Mouse (Mus musculus): Measurements from ENCODE around the gene Efcab5.
"Not testable (repeated sequence)": the region's sequence is repeated elsewhere in the genome, so short reads cannot be mapped to it uniquely, and the experiment has no call there.

DNA sequence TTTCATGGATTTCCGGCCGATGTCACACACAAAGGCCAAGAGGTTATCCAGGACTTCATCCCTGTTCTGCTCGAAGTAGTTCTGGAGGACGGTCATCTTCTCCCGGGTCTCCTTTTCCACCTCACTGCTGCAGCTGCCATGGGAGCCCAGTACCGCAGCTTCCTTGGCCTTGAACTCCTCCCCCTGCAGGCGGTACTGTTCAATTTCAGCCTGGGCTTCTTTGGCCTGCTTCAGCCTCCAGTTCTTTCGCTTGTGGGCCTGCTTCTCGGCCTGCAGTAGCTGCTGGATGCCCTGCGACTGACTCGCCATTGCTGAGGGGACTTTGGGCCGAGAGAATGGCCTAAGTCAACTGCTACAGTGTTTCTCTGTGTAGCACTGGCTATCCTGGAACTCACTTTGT lies 80.9 kb downstream of the Efcab5 start:
- TF ChIP-seq CTCF (IDR thresholded peaks at IDR 0.05; ENCODE audit: borderline replicate concordance, insufficient read depth, low read depth, low read length); POLR2A (IDR thresholded peaks at IDR 0.05; ENCODE audit: borderline replicate concordance, insufficient read depth, low read length): not testable (repeated sequence)
